Mouse (Mus musculus): ENCODE measurements around the gene Notch1.

- no peak for TF ChIP-seq USF1 (IDR thresholded peaks at IDR 0.05; ENCODE audit: low read depth)
- no peak for TF ChIP-seq TCF12 (IDR thresholded peaks at IDR 0.05; ENCODE audit: insufficient read depth, poor library complexity, severe bottlenecking)
- no peak for TF ChIP-seq POLR2A (IDR thresholded peaks at IDR 0.05; ENCODE audit: insufficient read length, low read depth)
- TF ChIP-seq E2F4 (IDR thresholded peaks at IDR 0.05; ENCODE audit: insufficient read depth) = no peak
- TF ChIP-seq MAX (IDR thresholded peaks at IDR 0.05; ENCODE audit: low read depth) = no peak
Measured at GRCm38 (mm10) chr2:26468376-26468775, 48.1 kb downstream of the Notch1 start.
